Mouse (Mus musculus) left cerebral cortex, adult 8-10 months (tissue): ENCODE data around the gene Mettl8. TPM values are rescaled to one million over a fixed set of nuclear protein-coding genes. Genes with fewer than 3 reads are reported as not detected.

Experiments
- DNase-seq, 2 experiments: peaks; one replicate each; pipeline ENCODE4 v3.0.0; 2022; ENCODE audit warnings: low spot score in 2 of 2
- total RNA-seq, 4 experiments: library from RNA; stranded (reverse); gene quantifications; 2 replicates each; pipeline ENCODE4 v1.2.4; 2022

Mettl8 gene
- 10 to 100 TPM; 12.0 to 16.6 (median 14.0) TPM for total RNA-seq

- DNase-seq: peak; percentile 77 to 87
Measured at GRCm38 (mm10) chr2:71055300-71056114, at the start of gene Mettl8, which contains the start of gene Dcaf17. Gene Mettl8 (minus strand): TSS chr2:71055583. Gene Dcaf17 (plus strand): TSS chr2:71055328.

GRCm38 (mm10) chr2:71104696-71105095 lies 49.3 kb upstream of the Mettl8 start:
- DNase-seq: no peak

- DNase-seq: no peak
Measured at GRCm38 (mm10) chr2:71103292-71103680, 47.9 kb upstream of the Mettl8 start.

- DNase-seq: no peak
Measured at GRCm38 (mm10) chr2:71102621-71103291, 47.4 kb upstream of the Mettl8 start.

- no peak for DNase-seq
Measured at GRCm38 (mm10) chr2:71096170-71096569, 40.8 kb upstream of the Mettl8 start.

- DNase-seq: no peak
Measured at GRCm38 (mm10) chr2:71090660-71091445, 35.5 kb upstream of the Mettl8 start.

- DNase-seq: no peak
Measured at GRCm38 (mm10) chr2:71089766-71090165, 34.4 kb upstream of the Mettl8 start.

- no peak for DNase-seq
Measured at GRCm38 (mm10) chr2:71083454-71084193, 28.2 kb upstream of the Mettl8 start.

- no peak for DNase-seq
Measured at GRCm38 (mm10) chr2:71082416-71082815, 27.0 kb upstream of the Mettl8 start.

GRCm38 (mm10) chr2:71073828-71074227 lies 18.4 kb upstream of the Mettl8 start:
- no peak for DNase-seq

- DNase-seq: no peak
Measured at GRCm38 (mm10) chr2:71073330-71073729, 17.9 kb upstream of the Mettl8 start.

- no peak for DNase-seq
Measured at GRCm38 (mm10) chr2:71071601-71072000, 16.2 kb upstream of the Mettl8 start.

GRCm38 (mm10) chr2:71056115-71056835 lies 892 bp upstream of the Mettl8 start:
- no peak for DNase-seq

- no peak for DNase-seq
Measured at GRCm38 (mm10) chr2:71054716-71055115, 667 bp downstream of the Mettl8 start.

GRCm38 (mm10) chr2:71050511-71050910 lies 4.9 kb downstream of the Mettl8 start:
- no peak for DNase-seq

- no peak for DNase-seq
Measured at GRCm38 (mm10) chr2:71048896-71049295, 6.5 kb downstream of the Mettl8 start.

- DNase-seq: no peak
Measured at GRCm38 (mm10) chr2:71046751-71047320, 8.5 kb downstream of the Mettl8 start.

- DNase-seq: no peak
Measured at GRCm38 (mm10) chr2:71046151-71046550, 9.2 kb downstream of the Mettl8 start.

GRCm38 (mm10) chr2:71039522-71040121 lies 15.8 kb downstream of the Mettl8 start:
- peak; percentile 58 to 64 for DNase-seq

- DNase-seq: no peak
Measured at GRCm38 (mm10) chr2:71037447-71037846, 17.9 kb downstream of the Mettl8 start.
